Mouse (Mus musculus) midbrain, embryonic 15.5 days (tissue): ENCODE results near the gene 4930555G01Rik. TPM values are rescaled to one million over a fixed set of nuclear protein-coding genes. Genes with fewer than 3 reads are reported as not detected.
"Not testable (repeated sequence)": the region's sequence is repeated elsewhere in the genome, so short reads cannot be mapped to it uniquely, and the experiment has no call there.

Experiments used
- ATAC-seq: fragments of 200-750 bp; cut with Nextera tagmentation; replicated peaks from 2 replicates; pipeline ENCODE4 v1.8.0; 2017; ENCODE audit warnings: moderate TSS enrichment
- H3K27ac ChIP-seq: fragments of 300-500 bp; sonication (generic); 2 replicates; pipeline ENCODE4 v1.5.1; 2015; ENCODE audit warnings: mild to moderate bottlenecking, inconsistent platforms
- H3K27me3 ChIP-seq: fragments of 300-500 bp; sonication (generic); replicated peaks from 2 replicates; pipeline ENCODE4 v1.6.1; 2015; ENCODE audit warnings: inconsistent platforms
- H3K36me3 ChIP-seq: fragments of 300-500 bp; sonication (generic); replicated peaks from 2 replicates; pipeline ENCODE4 v1.6.1; 2015; ENCODE audit warnings: inconsistent platforms
- H3K4me1 ChIP-seq: fragments of 300-500 bp; sonication (generic); 2 replicates; pipeline ENCODE4 v1.6.1; 2015; ENCODE audit warnings: inconsistent platforms
- H3K4me2 ChIP-seq: fragments of 300-500 bp; sonication (generic); 2 replicates; pipeline ENCODE4 v1.6.1; 2015; ENCODE audit warnings: inconsistent platforms, mild to moderate bottlenecking, moderate library complexity
- H3K4me3 ChIP-seq: fragments of 300-500 bp; sonication (generic); 2 replicates; pipeline ENCODE4 v1.5.1; 2015; ENCODE audit warnings: mild to moderate bottlenecking, inconsistent platforms
- H3K9ac ChIP-seq: fragments of 300-500 bp; sonication (generic); 2 replicates; pipeline ENCODE4 v1.6.1; 2015; ENCODE audit warnings: mild to moderate bottlenecking, inconsistent platforms
- H3K9me3 ChIP-seq: fragments of 300-500 bp; sonication (generic); 2 replicates; pipeline ENCODE4 v1.6.1; 2016; ENCODE audit warnings: inconsistent platforms
- WGBS: fragments of 180-500 bp; shearing (Covaris S2); methylation state at CpG from one replicate; pipeline ENCODE4 v1.1.7; 2015; ENCODE audit warnings: mixed read lengths; 5-methylcytosine and 5-hydroxymethylcytosine counted together
- polyA plus RNA-seq: library from polyadenylated mRNA; unstranded; fragments of >200 nt; fragmentation: Nextera tagmentation; extraction: Ambion mirVana; gene quantifications from 2 replicates; pipeline ENCODE4 v1.2.1, GENCODE M21; 2015

The 4930555G01Rik gene
- not detected in 2 replicates for polyA plus RNA-seq

DNA sequence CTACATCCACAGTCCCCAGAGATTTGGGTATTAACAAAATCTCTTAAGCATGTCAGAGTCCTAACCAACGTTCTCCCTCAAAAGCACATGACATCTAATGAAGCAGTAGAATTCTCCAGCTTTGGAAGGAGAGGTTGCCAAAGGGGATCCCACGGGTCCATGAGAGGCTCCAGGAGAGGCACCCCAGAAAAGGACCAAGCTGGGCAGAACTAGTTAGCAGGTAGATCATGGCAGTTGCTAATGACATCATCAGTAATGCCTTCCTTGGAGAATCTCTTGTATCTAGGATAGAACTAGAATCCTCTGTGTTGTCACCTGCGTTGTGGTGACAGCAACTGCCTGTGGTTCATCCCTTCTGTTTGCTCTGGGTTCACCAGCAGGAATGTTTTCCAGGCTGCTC is at the start of gene 4930555G01Rik:
TSS of gene 4930555G01Rik (plus strand) at position 301 of the 400 bp plus-strand sequence.
- ATAC-seq: not testable (repeated sequence)
- WGBS: no CpG with 5 or more reads among the region's 3 CpGs

DNA sequence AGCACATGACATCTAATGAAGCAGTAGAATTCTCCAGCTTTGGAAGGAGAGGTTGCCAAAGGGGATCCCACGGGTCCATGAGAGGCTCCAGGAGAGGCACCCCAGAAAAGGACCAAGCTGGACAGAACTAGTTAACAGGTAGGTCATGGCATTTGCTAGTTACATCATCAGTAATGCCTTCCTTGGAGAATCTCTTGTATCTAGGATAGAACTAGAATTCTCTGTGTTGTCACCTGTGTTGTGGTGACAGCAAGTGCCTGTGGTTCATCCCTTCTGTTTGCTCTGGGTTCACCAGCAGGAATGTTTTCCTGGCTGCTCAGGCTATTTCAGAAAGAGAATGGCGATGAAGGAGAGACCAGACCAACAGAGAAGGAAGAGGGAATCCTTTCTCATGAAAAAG is 34.8 kb upstream of the 4930555G01Rik start, which contains the start of gene Gm3298:
TSS of gene Gm3298 (plus strand) at position 301 of the 400 bp plus-strand sequence.
- H3K9ac ChIP-seq, H3K4me1 ChIP-seq, H3K27ac ChIP-seq, H3K4me3 ChIP-seq, H3K27me3 ChIP-seq, ATAC-seq, H3K36me3 ChIP-seq, H3K9me3 ChIP-seq, H3K4me2 ChIP-seq: not testable (repeated sequence)
- whole genome bisulfite sequencing: 69% methylated on average over 1 of the region's 2 CpGs

More for the DNA sequence above, at the start of gene 4930555G01Rik:
- not testable (repeated sequence) for H3K36me3 ChIP-seq, H3K4me2 ChIP-seq, H3K27me3 ChIP-seq, H3K27ac ChIP-seq, H3K4me1 ChIP-seq, H3K9ac ChIP-seq, H3K4me3 ChIP-seq, H3K9me3 ChIP-seq

DNA sequence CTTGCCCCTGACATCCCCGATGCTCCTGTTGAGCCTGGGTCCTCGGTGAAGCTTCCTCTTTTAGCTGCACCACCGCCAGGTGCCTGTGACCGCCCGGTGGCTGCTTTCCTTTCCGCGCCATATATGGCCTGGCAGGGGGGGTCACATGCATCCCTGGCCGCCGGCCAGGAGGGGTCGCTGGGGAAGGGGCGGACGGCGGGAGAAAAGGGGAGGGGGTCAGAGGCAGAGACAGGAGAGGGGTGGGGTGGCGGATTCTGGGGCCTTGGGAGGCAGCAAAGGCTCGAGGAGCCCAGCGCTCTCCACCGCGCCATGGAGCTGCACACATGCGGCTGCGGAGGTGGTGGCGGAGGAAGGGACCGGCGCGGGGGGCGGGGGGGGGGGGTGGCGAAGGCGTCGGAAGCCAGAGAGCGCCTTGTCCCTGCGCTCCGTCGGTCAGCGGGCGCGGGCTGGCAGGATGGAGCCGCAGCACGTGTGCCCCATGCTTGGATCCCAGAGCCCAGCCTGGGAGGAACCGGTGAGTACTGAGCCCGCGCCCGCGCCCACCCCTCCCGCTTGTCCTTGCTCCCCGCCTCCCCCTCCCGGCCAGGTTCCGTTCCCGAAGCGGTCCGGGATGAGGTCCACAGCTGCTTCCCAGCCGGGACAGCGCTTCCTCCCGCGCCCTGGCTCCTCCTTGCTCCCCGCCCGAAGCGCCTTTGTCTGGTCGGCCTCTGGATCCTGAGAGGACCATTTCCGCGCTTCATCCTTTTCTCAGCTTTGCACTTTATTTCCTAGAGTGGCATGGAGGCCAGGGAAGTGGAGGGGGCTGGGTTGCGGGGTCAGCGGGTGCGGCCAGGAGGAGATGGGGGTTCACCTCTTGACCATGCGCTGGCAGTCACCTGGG is 20.4 kb downstream of the 4930555G01Rik start, which contains the start of gene Gm8281:
TSS of gene Gm8281 (plus strand) at position 430 of the 880 bp plus-strand sequence.
- not testable (repeated sequence) for H3K9me3 ChIP-seq, H3K27me3 ChIP-seq, H3K4me1 ChIP-seq, H3K36me3 ChIP-seq, ATAC-seq
- WGBS: 3% methylated on average over 34 of the region's 63 CpGs
- Histone ChIP-seq H3K4me3 (peak within 1 kb of the TSS; percentile 52), H3K4me2 (peak within 1 kb of the TSS; percentile 51), H3K9ac (peak within 1 kb of the TSS; percentile 60), H3K27ac (peak within 1 kb of the TSS; percentile 63; the same call in 1 of the 2 replicates)

Other genes starting within 250 kb of the 4930555G01Rik start
- gene Gm3269, start 212.5 kb upstream of the 4930555G01Rik start, polyA plus RNA-seq: not detected in 2 replicates
- 4.4 and 5.2 TPM in 2 replicates for gene Gm3264, start 195.1 kb upstream of the 4930555G01Rik start, polyA plus RNA-seq
- gene Gm3278, start 158.2 kb upstream of the 4930555G01Rik start, polyA plus RNA-seq: not detected in 2 replicates
- gene Gm8297, start 66.7 kb upstream of the 4930555G01Rik start, polyA plus RNA-seq: not detected in 2 replicates
- 1.0 TPM in 1 of 2 replicates, not detected in the other for gene Gm3298, start 34.7 kb upstream of the 4930555G01Rik start, polyA plus RNA-seq
- gene Gm8281, start 20.4 kb downstream of the 4930555G01Rik start, polyA plus RNA-seq: 10.7 and 12.0 TPM in 2 replicates
- not detected in 2 replicates for gene Gm8279, start 80.9 kb downstream of the 4930555G01Rik start, polyA plus RNA-seq
- gene Gm3317, start 113.9 kb downstream of the 4930555G01Rik start, polyA plus RNA-seq: not detected in 2 replicates
- not detected in 2 replicates for gene Gm8271, start 135.2 kb downstream of the 4930555G01Rik start, polyA plus RNA-seq
- gene Gm3526, start 210.0 kb downstream of the 4930555G01Rik start, polyA plus RNA-seq: 0.19 TPM in 1 of 2 replicates, not detected in the other